Mouse (Mus musculus): ENCODE data around the gene Med10. TPM values are rescaled to one million over a fixed set of nuclear protein-coding genes. Genes with fewer than 3 reads are reported as not detected.

Med10 gene
- polyA plus RNA-seq, 1 experiment from 2014 or later: 117 TPM

DNA sequence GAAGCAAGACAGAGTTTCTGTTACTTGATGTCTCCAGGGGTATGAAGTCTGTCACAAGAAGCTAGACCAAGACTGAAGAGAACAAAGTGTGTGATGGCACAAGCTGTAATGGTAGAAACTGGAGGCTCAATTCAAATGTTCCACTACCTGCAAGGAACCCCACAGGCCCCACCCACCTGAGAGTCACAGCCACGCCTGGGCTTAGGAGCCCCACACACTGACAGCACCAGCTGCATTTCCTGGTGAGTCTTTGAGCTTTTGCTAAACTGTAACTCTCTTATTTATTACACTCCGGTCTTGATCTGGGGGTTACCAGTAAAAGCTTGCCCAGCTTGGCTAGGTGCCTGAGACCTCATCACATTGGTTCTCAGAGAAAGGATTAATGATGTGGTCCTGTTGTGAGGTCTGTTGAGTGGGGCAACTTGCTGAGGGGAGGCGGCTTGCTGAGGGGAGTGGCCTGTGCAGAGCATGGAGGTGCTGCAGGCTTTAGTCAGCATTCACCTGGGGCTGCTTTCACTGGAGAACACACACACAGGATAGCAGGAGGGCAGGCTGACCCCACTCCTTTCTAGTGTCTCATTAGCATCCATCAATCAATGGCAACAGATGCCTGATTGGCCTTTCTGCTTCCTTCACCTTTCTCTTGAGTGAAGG, 19.1 kb downstream of the Med10 start:
- ATAC-seq (replicated peaks; ENCODE audit: insufficient number of reproducible peaks, low FRiP score, low TSS enrichment): no peak
- Histone ChIP-seq H3K4me2 (no peak overlapping the region), H3K9me3 (replicated peaks; ENCODE audit: control insufficient read depth, low read length) (no peaks in the 10 kb centered on the region), H3K4me1 (ENCODE audit: control insufficient read depth, insufficient read depth, low read length) (no peaks in the 10 kb centered on the region), H3K27ac (ENCODE audit: low read depth, low read length) (no peak overlapping the region), H3K4me3 (ENCODE audit: low read depth, low read length) (no peak overlapping the region), H3K9ac (ENCODE audit: low read depth, low read length) (no peak overlapping the region), H3K27me3 (ENCODE audit: control insufficient read depth, insufficient read depth, low read length) (no peaks in the 10 kb centered on the region), H3K36me3 (ENCODE audit: control insufficient read depth, insufficient read depth, low read length) (peaks cover 3% of the 10 kb centered on the region; the same call in 1 of the 2 replicates)
- WGBS (ENCODE audit: insufficient replicate concordance): 63% methylated on average over 3 of the region's 3 CpGs

DNA sequence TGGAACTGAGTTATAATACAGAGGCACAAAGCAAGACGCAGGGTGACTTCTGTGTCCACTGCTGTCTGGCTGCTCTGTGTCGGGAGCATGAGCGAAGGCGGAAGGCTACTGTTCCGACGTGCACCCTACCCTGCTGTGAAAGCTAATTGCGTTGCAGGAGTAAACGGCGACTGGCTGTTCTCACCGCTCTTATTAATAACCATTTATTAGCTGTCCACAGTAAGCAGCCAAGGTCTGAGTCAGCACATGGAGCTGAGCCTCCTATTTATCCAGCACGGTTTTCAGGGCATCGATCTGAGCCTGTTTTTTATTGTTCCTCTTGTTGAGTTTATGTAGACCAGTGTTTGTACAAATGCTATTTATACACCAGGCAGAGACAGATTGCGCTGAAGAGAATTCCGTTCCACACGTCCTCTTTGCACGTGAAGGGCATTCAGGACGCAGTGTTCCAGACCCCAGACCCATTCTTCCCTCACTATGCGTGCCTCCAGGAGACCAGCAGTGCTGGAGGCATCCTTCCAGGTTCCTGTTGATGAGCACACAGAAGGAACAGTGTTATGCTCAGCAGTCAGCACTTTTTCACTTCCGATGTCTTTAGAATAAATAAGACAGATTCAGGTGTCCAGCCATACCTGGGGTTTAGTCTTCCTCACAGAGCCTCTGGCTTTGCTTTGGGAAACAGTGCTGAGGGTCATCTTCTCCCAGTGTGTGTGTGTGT, 21.9 kb downstream of the Med10 start:
- Histone ChIP-seq H3K4me3 (ENCODE audit: low read depth, low read length) (no peak overlapping the region), H3K9ac (ENCODE audit: low read depth, low read length) (no peak overlapping the region), H3K4me1 (ENCODE audit: control insufficient read depth, insufficient read depth, low read length) (no peaks in the 10 kb centered on the region), H3K4me2 (no peak overlapping the region), H3K9me3 (replicated peaks; ENCODE audit: control insufficient read depth, low read length) (no peaks in the 10 kb centered on the region), H3K36me3 (ENCODE audit: control insufficient read depth, insufficient read depth, low read length) (no peaks in the 10 kb centered on the region), H3K27ac (ENCODE audit: low read depth, low read length) (no peak overlapping the region), H3K27me3 (ENCODE audit: control insufficient read depth, insufficient read depth, low read length) (no peaks in the 10 kb centered on the region)
- ATAC-seq (replicated peaks; ENCODE audit: insufficient number of reproducible peaks, low FRiP score, low TSS enrichment): no peak
- WGBS (ENCODE audit: insufficient replicate concordance): 70% methylated on average over 19 of the region's 19 CpGs

DNA sequence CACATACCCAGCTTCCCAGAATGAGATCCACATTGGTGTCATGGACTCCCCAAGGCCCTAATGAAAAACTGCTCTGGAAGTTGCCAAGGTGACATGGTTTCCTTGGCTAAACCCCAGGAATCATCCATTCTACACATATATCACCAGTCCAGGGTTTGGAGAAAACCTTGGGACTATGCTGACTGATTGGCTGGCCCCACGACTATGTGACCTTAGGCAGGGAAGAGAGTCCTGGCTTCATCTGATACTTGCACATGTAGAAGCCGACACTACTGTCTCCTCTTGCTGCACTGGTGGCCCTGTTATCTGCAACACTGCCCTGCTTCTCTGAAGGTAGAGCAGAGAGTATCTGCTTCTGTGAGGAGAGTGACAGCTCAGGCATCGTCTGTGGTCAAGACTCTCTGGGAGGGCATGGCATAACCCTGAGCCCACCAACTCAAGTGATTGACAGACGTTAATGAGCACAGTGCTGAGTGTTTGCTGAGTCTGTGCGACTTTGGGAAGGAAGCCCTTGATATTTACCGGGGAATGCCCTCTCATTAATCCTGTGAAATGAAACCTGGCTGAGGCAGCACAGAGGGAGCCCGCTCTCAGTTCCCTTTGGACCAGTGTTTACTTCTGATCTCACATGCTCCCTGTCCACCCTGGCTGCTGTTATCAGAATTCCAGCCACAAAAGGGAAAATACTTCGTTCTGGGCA, 23.4 kb downstream of the Med10 start:
- WGBS (ENCODE audit: insufficient replicate concordance): 26% methylated on average over 8 of the region's 8 CpGs
- Histone ChIP-seq H3K9me3 (replicated peaks; ENCODE audit: control insufficient read depth, low read length) (no peaks in the 10 kb centered on the region), H3K4me3 (ENCODE audit: low read depth, low read length) (no peak overlapping the region), H3K4me1 (ENCODE audit: control insufficient read depth, insufficient read depth, low read length) (no peaks in the 10 kb centered on the region), H3K4me2 (no peak overlapping the region), H3K27me3 (ENCODE audit: control insufficient read depth, insufficient read depth, low read length) (no peaks in the 10 kb centered on the region), H3K27ac (ENCODE audit: low read depth, low read length) (no peak overlapping the region), H3K36me3 (ENCODE audit: control insufficient read depth, insufficient read depth, low read length) (no peaks in the 10 kb centered on the region), H3K9ac (ENCODE audit: low read depth, low read length) (no peak overlapping the region)
- no peak for ATAC-seq (replicated peaks; ENCODE audit: insufficient number of reproducible peaks, low FRiP score, low TSS enrichment)

DNA sequence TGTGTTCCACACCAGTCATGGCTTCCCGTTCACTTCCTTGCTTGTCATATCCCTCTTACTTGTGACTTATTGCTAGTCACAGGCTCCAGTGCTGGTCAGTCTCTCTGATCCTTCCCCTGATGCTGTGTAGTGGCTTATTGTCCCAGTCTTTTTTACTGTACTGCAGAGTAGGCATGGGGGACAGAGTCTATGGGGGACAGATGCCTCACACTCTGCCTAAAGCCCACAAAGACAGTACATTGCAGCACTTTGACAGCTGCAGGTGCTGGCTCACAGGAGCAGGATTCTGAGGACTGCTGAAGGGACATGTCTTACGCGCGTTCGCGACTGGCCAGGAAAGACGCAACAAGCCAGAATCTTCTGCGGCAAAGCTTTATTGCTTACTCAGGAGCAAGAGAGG, 28.4 kb downstream of the Med10 start:
- Histone ChIP-seq H3K4me3 (ENCODE audit: low read depth, low read length) (no peak overlapping the region), H3K9ac (ENCODE audit: low read depth, low read length) (no peak overlapping the region), H3K4me1 (ENCODE audit: control insufficient read depth, insufficient read depth, low read length) (no peaks in the 10 kb centered on the region), H3K36me3 (ENCODE audit: control insufficient read depth, insufficient read depth, low read length) (no peaks in the 10 kb centered on the region), H3K4me2 (no peak overlapping the region), H3K27ac (ENCODE audit: low read depth, low read length) (no peak overlapping the region), H3K9me3 (replicated peaks; ENCODE audit: control insufficient read depth, low read length) (no peaks in the 10 kb centered on the region), H3K27me3 (ENCODE audit: control insufficient read depth, insufficient read depth, low read length) (no peaks in the 10 kb centered on the region)
- 85% methylated on average over 8 of the region's 8 CpGs for WGBS (ENCODE audit: insufficient replicate concordance)
- no peak for ATAC-seq (replicated peaks; ENCODE audit: insufficient number of reproducible peaks, low FRiP score, low TSS enrichment)

DNA sequence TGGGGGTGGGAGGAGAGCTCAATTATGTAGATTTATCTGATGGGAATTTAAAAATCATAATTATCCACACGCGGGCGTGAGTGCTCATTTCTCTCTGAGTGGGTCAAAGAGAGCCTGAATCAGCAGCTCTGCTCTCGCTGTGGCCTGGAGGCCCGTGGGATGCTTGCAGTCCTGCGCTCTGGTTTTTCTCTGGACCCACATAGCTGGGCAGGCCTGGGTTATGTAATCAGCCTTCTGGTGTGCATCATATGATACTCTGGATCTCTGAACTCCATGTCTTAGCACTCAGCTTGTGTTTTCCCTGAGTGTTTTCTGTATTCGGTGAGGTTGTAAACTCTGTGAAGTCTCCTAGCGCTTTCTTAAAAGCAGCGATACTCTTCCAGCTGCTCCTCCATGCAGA, 30.4 kb downstream of the Med10 start:
- Histone ChIP-seq H3K9ac (ENCODE audit: low read depth, low read length) (no peak overlapping the region), H3K36me3 (ENCODE audit: control insufficient read depth, insufficient read depth, low read length) (no peaks in the 10 kb centered on the region), H3K27me3 (ENCODE audit: control insufficient read depth, insufficient read depth, low read length) (no peaks in the 10 kb centered on the region), H3K27ac (ENCODE audit: low read depth, low read length) (no peak overlapping the region), H3K4me3 (ENCODE audit: low read depth, low read length) (no peak overlapping the region), H3K4me2 (no peak overlapping the region), H3K4me1 (ENCODE audit: control insufficient read depth, insufficient read depth, low read length) (no peaks in the 10 kb centered on the region), H3K9me3 (replicated peaks; ENCODE audit: control insufficient read depth, low read length) (no peaks in the 10 kb centered on the region)
- WGBS (ENCODE audit: insufficient replicate concordance): 85% methylated on average over 9 of the region's 9 CpGs
- no peak for ATAC-seq (replicated peaks; ENCODE audit: insufficient number of reproducible peaks, low FRiP score, low TSS enrichment)

DNA sequence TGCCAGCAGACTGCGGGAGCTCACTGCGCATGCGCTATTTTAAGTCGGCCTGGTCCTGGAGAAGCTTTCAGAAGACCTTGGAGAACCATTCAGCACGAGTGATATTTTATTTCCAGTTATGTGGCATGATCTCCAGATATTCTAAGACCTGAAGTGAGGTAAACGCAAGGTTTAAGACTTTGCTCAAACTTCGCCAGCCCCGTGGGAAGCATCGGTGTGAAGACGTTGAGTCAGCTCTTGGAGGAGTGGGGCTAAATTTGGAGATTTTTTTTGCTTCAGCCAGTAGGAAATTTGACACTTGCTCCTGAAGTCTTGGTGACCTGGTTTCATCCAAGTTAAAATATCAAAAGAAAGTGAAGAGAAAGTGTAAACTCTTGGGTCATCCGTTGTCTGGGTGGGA, 31.2 kb downstream of the Med10 start:
- Histone ChIP-seq H3K4me2 (no peak overlapping the region), H3K9ac (ENCODE audit: low read depth, low read length) (no peak overlapping the region), H3K27me3 (ENCODE audit: control insufficient read depth, insufficient read depth, low read length) (no peaks in the 10 kb centered on the region), H3K27ac (ENCODE audit: low read depth, low read length) (no peak overlapping the region), H3K4me3 (ENCODE audit: low read depth, low read length) (no peak overlapping the region), H3K4me1 (ENCODE audit: control insufficient read depth, insufficient read depth, low read length) (no peaks in the 10 kb centered on the region), H3K36me3 (ENCODE audit: control insufficient read depth, insufficient read depth, low read length) (no peaks in the 10 kb centered on the region), H3K9me3 (replicated peaks; ENCODE audit: control insufficient read depth, low read length) (no peaks in the 10 kb centered on the region)
- WGBS (ENCODE audit: insufficient replicate concordance): 85% methylated on average over 11 of the region's 11 CpGs
- no peak for ATAC-seq (replicated peaks; ENCODE audit: insufficient number of reproducible peaks, low FRiP score, low TSS enrichment)

DNA sequence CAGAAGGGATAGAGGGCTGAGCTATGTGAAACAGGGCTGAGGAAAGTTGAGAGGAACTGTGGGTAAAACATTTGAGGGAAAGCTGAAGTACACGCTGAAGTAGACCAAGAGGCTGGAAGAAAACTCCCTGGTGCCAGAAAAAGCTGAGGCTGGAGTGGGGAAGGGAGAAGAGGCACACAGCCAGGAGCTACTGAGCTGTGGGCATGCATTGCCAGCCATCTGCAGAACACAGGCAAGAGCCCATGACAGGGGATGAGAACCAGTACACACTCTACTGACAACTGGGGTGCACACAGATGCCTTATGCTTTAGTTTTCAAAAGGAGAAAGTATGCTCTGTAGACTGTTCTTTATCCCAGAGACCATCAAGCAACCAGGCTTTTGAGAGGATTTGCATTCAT, 43.4 kb downstream of the Med10 start:
- no peaks in the 10 kb centered on the region for H3K9me3 ChIP-seq (replicated peaks; ENCODE audit: control insufficient read depth, low read length)
- 67% methylated on average over 1 of the region's 1 CpGs for WGBS (ENCODE audit: insufficient replicate concordance)
- ATAC-seq (replicated peaks; ENCODE audit: insufficient number of reproducible peaks, low FRiP score, low TSS enrichment): no peak
- H3K27ac ChIP-seq (ENCODE audit: low read depth, low read length): no peak overlapping the region
- H3K4me1 ChIP-seq (ENCODE audit: control insufficient read depth, insufficient read depth, low read length): no peaks in the 10 kb centered on the region
- no peak overlapping the region for H3K4me2 ChIP-seq
- H3K27me3 ChIP-seq (ENCODE audit: control insufficient read depth, insufficient read depth, low read length): no peaks in the 10 kb centered on the region
- H3K36me3 ChIP-seq (ENCODE audit: control insufficient read depth, insufficient read depth, low read length): no peaks in the 10 kb centered on the region
- H3K9ac ChIP-seq (ENCODE audit: low read depth, low read length): no peak overlapping the region
- no peak overlapping the region for H3K4me3 ChIP-seq (ENCODE audit: low read depth, low read length)

DNA sequence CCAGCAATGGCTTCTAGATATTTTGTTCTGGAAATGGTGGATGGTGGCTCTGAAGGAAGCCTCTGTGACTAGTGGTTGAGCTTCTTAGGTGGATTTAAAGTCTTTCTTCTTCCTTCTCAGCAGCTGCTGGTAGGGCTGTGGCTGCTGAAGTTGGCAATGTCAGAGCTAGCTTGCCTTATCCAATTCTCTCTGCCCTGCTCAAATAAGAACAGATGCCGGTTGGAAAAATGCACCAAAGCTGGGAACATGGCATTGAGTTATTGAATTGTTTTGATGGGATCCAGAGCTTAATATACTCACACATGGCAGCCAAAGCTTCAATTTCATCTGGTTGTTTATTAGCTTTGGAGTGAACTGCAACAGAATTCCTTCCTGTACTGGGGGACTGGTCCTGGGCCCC, 47.4 kb downstream of the Med10 start:
- ATAC-seq (replicated peaks; ENCODE audit: insufficient number of reproducible peaks, low FRiP score, low TSS enrichment): no peak
- Histone ChIP-seq H3K36me3 (ENCODE audit: control insufficient read depth, insufficient read depth, low read length) (no peaks in the 10 kb centered on the region), H3K27ac (ENCODE audit: low read depth, low read length) (no peak overlapping the region), H3K9ac (ENCODE audit: low read depth, low read length) (no peak overlapping the region), H3K4me1 (ENCODE audit: control insufficient read depth, insufficient read depth, low read length) (no peaks in the 10 kb centered on the region), H3K4me3 (ENCODE audit: low read depth, low read length) (no peak overlapping the region), H3K27me3 (ENCODE audit: control insufficient read depth, insufficient read depth, low read length) (no peaks in the 10 kb centered on the region), H3K9me3 (replicated peaks; ENCODE audit: control insufficient read depth, low read length) (no peaks in the 10 kb centered on the region), H3K4me2 (no peak overlapping the region)
- 83% methylated on average over 1 of the region's 1 CpGs for WGBS (ENCODE audit: insufficient replicate concordance)
